Comparison of ENCODE assay signal across 1 mouse cellular context in the genomic region with DNA sequence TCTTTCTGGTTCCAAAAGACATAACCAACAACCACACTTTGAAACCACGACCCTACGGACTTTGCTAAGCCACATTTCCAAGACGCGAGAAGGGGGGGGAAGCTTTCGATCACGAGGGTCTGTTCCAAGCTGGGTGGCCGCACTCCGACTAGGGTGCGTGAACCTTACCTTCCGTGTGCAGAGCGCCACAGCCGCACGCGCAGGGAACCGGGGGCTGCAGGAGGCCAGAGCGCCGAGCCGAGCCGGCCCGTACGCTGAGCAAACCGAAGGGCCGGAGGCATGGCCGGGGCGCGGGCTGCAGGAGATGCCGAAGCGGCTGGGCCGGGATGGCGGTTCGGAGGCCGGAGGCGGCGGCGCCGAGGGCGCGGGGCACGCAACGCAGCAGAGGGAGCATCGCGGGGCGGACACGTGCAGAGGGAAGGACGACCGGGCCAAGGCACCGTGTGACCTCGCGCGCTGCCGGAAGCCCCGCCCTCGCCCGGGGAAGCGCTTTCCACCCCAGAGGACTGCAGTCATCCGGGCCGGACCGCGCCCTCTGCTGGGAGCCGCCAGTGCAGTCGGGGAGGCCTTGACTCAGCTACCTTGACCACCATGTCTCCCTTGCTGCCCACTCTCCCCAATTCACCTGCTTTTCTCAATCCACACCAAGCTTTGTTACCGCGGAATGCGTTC.
A peak's percentile ranks its signal among the peaks of the same experiment; 100 is the strongest.
TF ChIP-seq lines count a peak whose summit lies in the region.

A gene (minus strand): TSS at position 470 of the 672 bp plus-strand sequence.

TF ChIP-seq in MEL, 35 proteins besides CTCF, POLR2A, EP300 and RAD21 (continued from another document):
- TF ChIP-seq RCOR1 (IDR thresholded peaks at IDR 0.05; ENCODE audit: low read depth, low read length) (no peak), KAT2A (conservative IDR thresholded peaks at IDR 0.05; ENCODE audit: low read depth, low read length) (peak; percentile 77), NRF1 (IDR thresholded peaks at IDR 0.05; ENCODE audit: insufficient read depth, low read depth, low read length, poor library complexity, severe bottlenecking) (0 out of 2 replicates have a peak, but pooled peaks have one; percentile 5), JUND (IDR thresholded peaks at IDR 0.05; ENCODE audit: low read depth, low read length) (no peak), USF2 (IDR thresholded peaks at IDR 0.05; ENCODE audit: borderline replicate concordance in 1 of 2, insufficient read depth in 1 of 2, low read depth in 1 of 2, low read length in 2 of 2) (no peak), MAX (IDR thresholded peaks at IDR 0.05; ENCODE audit: low read length) (peak; percentile 98), CHD1 (IDR thresholded peaks at IDR 0.05; ENCODE audit: low read depth, low read length) (no peak), BHLHE40 (IDR thresholded peaks at IDR 0.05; ENCODE audit: borderline replicate concordance, low read depth, low read length) (peak; percentile 88; the same call in 1 of the 2 replicates), MAFK (IDR thresholded peaks at IDR 0.05; ENCODE audit: borderline replicate concordance, low read depth, low read length) (no peak), MAZ (IDR thresholded peaks at IDR 0.05; ENCODE audit: low read depth, low read length) (peak; percentile 96), GATA1 (IDR thresholded peaks at IDR 0.05; ENCODE audit: low read depth, low read length) (no peak), MYC (IDR thresholded peaks at IDR 0.05; ENCODE audit: low read depth, low read length) (peak; percentile 97), NELFE (IDR thresholded peaks at IDR 0.05; ENCODE audit: low read depth, low read length) (peak; percentile 95), GABPA (IDR thresholded peaks at IDR 0.05; ENCODE audit: low read depth, low read length) (peak; percentile 87; the same call in 1 of the 2 replicates), MYB (IDR thresholded peaks at IDR 0.05; ENCODE audit: low read depth, low read length) (no peak), TBP (IDR thresholded peaks at IDR 0.05; ENCODE audit: low read depth, low read length) (peak; percentile 79), POLR2AphosphoS5 (IDR thresholded peaks at IDR 0.05; ENCODE audit: borderline replicate concordance, low read depth, low read length) (no peak), UBTF (IDR thresholded peaks at IDR 0.05; ENCODE audit: borderline replicate concordance, insufficient read depth, low read depth, low read length) (no peak), USF1 (IDR thresholded peaks at IDR 0.05; ENCODE audit: low read depth, low read length) (peak; percentile 88), ZNF384 (IDR thresholded peaks at IDR 0.05; ENCODE audit: low read depth, low read length) (no peak)
TF ChIP-seq in MEL: peak in this region for 18.
